Mouse (Mus musculus): ENCODE results near the gene Cabin1.

Cabin1 gene

DNA sequence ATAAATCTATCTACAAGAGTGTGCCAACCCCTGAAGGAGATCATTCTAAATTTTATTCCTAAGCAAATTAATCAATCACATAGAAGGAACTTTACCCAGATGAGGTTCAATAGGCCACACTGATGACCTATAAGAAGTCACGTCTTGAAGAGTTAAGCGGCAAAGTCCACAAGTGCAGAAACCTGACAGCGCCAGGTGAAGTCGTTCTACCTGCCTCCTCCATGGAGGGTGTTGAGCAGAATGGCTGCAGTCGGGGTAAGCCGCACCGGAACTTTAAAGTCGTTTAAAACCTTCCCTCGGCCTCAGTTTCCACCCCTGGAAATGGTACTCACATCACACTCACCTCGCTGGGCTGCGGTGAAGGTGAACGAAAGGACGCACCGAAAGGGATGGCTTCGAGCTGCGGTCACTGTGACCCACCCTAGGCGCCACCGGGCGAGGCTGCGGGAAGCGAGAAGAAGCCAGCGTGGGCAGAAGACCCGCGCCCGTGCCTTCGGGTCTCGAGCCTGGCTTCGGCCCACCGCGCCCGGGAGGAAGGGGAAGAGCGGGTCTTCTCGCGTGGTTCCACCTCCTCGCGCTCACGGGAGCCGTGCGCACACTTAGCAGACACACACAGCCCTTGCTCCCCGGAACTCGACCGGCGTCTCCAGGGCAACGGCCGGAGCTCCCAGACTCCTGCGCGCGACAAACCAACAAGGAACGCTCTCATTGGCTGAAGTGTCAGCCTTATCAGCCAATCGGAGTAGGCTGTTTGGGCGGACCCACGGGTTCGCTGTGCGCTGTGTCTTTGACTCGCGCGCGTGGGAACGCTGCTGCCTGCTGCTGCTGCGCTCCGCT is at the start of gene Cabin1:
Gene Cabin1, minus strand, starts transcription at position 660 of the 837 bp plus-strand sequence.
- CTCF ChIA-PET: interaction anchor here (0.6 to 0.7 kb wide), 3 partner anchors 131 to 331 kb away, joined by 5 read pairs; partner anchors contain the start of gene Chchd10

DNA sequence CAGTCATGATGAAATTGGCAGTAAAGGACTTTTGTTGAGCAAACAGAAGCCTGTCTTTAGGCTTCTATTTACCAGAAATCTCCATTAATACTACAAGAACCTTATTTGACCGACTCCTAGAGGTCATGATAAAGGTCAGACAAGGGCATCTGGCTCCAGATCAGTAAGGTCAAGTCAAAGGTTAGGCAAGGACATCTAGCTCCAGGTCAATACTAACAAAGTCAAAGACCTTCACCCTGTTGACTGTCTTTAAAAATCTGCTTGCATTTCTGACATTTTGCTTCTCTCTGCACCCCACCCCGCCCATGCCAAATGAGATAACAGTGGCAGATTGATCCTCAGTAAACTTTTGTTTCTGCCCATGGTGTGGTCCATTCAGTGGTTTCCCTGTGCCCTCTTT is 40.1 kb upstream of the Cabin1 start:
- CTCF ChIA-PET: no interaction called here

DNA sequence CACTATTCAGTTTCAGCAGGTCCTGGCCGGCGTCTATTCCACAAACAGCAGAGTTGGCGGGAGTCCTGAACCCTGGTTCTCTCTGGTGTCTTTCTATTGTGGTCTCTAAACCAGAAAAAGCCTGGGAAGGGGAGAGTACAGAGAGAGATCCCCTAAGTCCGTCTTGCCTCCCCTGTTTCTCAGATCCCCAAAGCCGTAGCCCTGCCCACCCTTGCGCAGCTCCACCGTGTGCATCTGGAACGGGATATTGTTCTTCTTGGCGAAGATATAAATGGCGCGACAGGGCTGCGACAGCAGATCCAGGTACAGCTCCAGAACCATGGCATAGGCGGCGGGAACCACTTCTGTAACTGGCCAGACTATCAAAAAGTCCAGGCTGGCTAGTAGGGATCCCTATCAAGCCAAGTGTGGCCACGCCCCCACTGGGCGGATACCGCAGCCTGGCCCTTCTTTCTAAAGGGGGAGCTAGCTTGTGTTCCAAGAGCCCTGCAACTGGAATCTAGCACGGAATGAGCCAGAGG is 34.1 kb upstream of the Cabin1 start, which contains the start of gene Gstt1:
Gene Gstt1, minus strand, starts transcription at position 409 of the 521 bp plus-strand sequence.
- CTCF ChIA-PET: interaction anchor here (0.7 kb wide), 1 partner anchor 597 kb away, joined by 3 read pairs; no protein-coding TSS in a partner anchor

DNA sequence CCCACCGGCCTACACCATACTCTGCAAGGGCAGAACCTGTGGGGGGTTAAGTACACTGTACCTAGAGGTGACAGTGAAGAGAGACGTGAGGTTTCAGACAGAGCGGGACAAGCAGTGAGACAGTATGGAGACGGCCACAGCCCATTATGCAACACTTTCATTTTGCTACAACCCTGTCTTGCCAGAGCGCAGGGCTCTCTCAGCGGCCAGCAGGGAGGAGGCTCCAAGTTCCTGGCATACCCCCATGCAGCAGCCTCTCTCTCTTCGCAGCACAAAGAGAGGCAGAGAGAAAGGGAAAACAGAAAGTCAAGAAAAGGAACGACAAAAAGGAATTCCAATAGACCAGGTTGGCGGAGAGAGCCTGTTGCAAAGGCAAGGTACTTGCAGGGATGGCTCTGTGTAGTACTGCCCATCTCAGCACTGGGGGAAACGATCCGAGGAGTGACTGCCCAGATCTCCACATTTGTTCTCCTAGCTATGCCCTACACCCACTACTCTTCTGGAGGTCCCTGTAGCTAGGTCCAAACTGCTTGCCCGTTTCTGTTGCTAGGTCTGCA is 33.6 kb upstream of the Cabin1 start:
- CTCF ChIA-PET: interaction anchor here (0.7 kb wide), 1 partner anchor 597 kb away, joined by 3 read pairs; no protein-coding TSS in a partner anchor

DNA sequence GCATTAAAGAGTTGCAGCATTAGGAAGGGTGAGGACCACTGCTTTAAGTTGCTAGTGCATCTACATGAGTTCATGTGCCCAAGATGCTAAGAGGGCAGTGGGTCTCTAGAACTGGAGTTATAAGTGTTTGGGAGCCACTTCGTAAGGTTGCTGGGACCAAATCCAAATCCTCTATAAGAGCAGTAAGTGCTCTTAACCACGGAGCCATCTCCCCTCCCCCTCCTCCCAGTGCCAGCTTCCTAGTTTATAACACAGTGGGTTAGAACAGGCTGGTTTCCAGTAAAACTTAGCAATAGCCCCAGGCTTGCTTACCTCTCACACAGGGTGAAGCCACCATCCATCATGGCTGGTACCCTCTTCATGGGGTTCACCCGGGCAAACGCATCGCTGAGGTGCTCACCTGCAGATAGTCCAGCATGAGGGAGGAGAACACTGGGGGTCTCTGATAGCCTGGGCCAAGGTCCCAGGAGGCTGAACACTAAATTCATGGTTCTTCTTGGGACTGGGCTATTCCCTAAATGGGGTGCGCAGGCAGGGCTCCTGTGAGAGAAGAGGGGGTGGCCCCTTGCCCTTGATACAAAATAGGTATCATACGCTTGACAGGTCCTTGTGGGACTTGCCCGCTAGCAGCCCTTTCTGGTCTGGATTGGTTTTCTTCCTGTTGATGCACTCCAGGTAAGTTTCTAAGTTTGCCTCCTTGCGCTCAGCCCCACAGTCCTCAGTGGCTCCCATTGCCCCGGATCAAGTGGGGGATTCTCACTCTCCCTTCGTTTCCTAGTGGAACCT is 32.8 kb upstream of the Cabin1 start:
- CTCF ChIA-PET: no interaction called here

GRCm38 (mm10) chr10:75794880-75795279 is 30.7 kb upstream of the Cabin1 start:
- CTCF ChIA-PET: interaction anchor here (0.5 kb wide), 1 partner anchor 15 kb away, joined by 4 read pairs; no protein-coding TSS in a partner anchor

- CTCF ChIA-PET: interaction anchor here (0.7 kb wide), 1 partner anchor 44 kb away, joined by 15 read pairs; no protein-coding TSS in a partner anchor
Measured at GRCm38 (mm10) chr10:75790773-75791172, 26.6 kb upstream of the Cabin1 start.

GRCm38 (mm10) chr10:75789841-75790240 is 25.7 kb upstream of the Cabin1 start:
- CTCF ChIA-PET: no interaction called here

- CTCF ChIA-PET: interaction anchor here (0.7 kb wide), 1 partner anchor 36 kb away, joined by 3 read pairs; no protein-coding TSS in a partner anchor
Measured at GRCm38 (mm10) chr10:75789081-75789735, 25.1 kb upstream of the Cabin1 start.

DNA sequence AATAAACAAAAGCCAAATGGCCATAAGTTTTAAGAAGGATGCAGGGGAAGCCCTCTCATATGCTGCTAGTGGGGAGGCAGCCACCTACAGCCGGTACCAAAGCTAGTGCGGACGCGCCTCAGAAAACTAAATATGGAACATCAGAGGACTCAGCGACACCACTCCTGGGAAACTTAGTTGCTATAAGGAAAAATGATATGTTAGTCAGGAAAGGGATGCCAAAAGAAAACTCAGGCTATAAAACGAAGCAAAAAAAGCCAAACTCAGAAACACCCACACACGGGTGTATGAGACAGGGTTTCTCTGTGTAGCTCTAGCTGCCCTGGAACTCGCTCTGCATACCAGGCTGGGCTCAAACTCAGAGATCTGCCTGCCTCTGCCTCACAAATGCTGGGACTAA is 24.1 kb upstream of the Cabin1 start:
- CTCF ChIA-PET: interaction anchor here (0.6 kb wide), 1 partner anchor 29 kb away, joined by 3 read pairs; no protein-coding TSS in a partner anchor

DNA sequence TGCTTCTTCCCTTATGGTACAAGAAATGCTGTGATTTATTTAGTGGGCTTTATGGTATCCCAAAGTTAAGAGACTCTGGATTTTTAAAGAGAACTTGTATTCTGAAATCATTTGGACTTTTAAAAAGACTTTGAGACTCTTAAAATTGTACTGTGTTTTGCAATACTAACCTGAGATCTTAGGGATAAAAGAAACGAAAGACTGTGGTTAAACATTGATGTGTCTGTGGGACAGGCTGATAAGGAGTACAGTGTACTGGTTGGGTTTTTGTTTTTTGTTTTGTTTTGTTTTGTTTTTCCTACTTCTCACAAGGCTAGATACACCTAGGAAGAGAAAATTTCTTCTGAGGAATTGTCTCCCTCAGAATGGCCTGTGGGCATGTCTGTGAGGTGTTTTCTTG is 21.3 kb upstream of the Cabin1 start:
- CTCF ChIA-PET: no interaction called here

DNA sequence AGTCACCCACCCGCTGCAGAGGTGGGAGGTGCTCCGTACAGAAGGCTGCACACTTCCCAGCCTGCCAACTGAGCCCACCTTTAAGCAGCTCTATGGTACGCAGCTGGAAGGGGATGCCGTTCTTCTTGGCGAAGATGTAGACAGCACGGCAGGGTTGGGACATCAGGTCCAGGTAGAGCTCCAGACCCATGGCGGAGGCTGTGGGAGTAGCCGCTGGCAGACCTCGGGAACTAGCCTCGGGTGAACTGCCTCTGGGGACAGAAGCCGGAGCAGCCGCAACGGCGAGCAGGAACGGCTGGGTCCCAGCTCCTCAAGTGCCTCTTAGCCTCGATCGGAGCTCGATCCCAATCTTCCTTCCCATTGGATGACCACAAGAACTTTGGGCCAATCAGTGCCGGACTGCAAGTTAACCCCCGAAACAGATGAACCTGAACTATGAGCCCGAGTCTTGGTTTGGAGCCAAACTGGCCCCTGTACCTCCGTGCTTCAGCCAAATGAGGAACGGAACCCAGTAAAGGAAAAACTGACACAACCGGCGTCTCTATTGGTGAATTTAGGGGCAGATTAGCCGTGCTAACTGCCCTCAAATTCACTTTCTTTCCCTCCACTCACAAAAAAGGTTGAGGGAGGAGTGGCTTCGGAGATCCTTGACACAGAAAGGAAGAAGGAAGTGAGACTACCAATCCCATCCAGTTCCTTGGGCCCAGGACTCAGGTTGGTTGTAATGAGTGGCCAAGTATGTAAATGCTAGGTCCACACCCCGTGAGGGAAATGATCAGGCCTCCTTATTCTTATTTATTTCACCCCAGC is 16.8 kb upstream of the Cabin1 start, which contains the start of the genes Gm20441 and Gstt3:
Gene Gm20441, minus strand, starts transcription at position 186 of the 810 bp plus-strand sequence.
Gene Gstt3, minus strand, starts transcription at position 646 of the 810 bp plus-strand sequence.
- CTCF ChIA-PET: interaction anchor here (0.6 kb wide), 2 partner anchors 28 to 117 kb away, joined by 3 read pairs; no protein-coding TSS in a partner anchor

DNA sequence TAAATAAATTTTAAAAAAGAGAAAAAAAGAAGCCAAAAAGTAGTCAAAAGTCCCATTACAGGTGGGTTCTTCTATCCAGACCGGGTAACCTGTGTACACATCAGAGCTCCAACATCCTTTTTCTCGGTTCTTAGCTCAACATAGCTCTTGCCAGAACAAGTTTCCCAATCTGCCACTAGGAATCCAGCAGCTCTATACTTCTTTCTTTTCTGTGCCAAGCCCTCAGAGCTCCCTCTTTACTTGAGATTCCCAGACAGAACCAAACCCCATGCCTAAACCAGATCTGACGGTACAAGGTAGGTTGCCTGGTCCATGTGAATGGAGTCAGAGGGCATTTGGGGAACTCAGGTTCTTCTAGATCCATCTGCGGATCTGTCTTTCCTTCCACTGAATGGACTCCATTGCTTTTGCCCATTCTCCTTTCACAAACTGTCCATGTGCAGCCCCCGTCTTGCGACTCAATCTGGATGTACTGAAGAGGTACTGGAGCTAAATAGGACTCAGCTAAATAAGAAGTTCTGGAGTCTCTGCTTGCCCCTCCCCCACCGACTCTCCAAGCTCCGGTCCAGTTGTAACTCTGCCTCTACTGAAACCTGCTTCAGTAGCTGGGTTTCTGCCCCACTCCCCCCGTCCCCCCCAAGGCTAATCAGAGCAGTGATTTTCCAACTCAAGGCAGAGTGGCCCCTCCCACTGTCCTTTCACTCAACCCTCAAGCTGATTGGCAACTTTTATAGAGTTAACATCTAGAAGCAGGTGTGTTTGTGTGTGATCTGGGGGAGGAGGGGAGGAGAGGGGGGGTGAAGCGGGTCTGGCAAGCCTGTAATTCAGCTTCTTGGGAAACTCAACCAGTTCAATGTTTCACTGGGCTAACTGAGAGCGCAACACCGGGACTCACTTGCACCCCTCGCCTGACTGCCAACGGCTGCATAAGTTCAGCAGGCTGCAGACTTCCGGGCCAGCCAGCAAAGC is 15.3 kb upstream of the Cabin1 start:
- CTCF ChIA-PET: no interaction called here

DNA sequence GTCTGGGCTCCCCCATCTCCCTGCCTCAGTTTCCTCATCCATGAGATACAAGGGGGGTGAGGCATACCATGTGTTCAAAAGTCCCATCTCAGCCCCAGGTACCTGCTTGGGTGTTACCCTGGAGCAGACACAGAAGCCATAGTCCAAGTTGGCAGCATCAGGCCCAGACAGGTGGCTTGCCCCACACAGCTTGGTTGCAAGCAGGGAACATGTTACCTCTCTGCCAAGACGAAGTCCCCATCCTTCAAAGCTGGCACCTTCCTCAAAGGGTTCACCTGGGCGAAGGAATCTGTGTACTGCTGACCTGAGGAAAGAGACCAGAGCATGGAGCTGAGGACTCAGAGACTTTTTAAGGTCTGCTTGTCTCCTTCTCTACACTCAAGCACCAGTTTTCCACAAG is 13.7 kb upstream of the Cabin1 start:
- CTCF ChIA-PET: interaction anchor here (0.7 kb wide), 1 partner anchor 495 kb away, joined by 5 read pairs; no protein-coding TSS in a partner anchor

GRCm38 (mm10) chr10:75776562-75776961 is 12.4 kb upstream of the Cabin1 start:
- CTCF ChIA-PET: interaction anchor here (0.5 kb wide), 1 partner anchor 75 kb away, joined by 6 read pairs; no protein-coding TSS in a partner anchor

DNA sequence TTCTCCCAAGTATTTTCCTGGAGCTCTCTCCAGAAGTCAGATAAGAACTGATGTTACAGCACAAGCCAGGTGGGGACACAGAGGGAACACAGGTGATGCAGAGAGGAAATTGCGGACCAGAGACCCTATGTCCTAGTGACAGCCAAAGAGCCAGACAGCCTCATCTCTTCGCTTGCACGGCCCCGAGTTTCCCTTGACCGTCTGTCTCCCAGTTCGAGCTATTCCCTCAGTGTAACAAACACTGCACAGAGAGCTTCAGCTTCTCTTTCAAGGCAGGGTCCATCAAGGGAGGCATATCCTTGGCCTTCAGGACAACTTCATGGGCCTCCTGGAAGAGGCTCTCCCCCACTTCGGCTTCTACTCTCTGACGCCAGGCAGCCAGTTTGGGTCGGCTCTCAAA is 10.4 kb upstream of the Cabin1 start:
- CTCF ChIA-PET: no interaction called here

DNA sequence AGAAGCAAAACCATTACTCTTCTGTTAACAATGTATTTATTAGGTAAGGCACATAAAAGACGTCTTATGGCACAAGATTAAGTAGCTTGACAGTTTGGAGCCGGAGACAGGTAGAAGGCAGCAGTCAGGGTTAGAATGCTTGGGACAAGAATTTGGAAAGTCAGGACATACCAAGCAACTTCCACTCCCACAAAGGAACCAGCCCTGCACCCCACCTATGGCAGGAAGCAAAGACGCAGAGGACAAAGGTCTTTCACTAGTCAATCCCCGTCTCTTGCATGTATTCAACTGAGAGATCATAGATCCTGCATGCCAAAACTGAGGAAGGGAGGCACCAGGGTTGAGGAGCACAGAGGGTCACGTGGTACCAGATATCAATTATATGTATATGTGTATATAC is 10.0 kb upstream of the Cabin1 start:
- CTCF ChIA-PET: interaction anchor here (0.6 kb wide), 1 partner anchor 68 kb away, joined by 3 read pairs; no protein-coding TSS in a partner anchor

Measured in spleen, embryonic (tissue).